Mouse (Mus musculus) frontal cortex, adult (tissue): ENCODE measurements at regions not wholly inside any gene's neighbourhood (a gene's known extent, or its start where the extent isn't known, plus 50 kb on each side); places are given as distances from the start of the nearest gene placed in this dataset.

ENCODE experiments used
- ATAC-seq: cut with Nextera tagmentation; 2 replicates; pipeline ENCODE4 v1.9.2; 2017; ENCODE audit warnings: mild to moderate bottlenecking, moderate library complexity, mixed read lengths; ENCODE audit not compliant: low TSS enrichment

DNA sequence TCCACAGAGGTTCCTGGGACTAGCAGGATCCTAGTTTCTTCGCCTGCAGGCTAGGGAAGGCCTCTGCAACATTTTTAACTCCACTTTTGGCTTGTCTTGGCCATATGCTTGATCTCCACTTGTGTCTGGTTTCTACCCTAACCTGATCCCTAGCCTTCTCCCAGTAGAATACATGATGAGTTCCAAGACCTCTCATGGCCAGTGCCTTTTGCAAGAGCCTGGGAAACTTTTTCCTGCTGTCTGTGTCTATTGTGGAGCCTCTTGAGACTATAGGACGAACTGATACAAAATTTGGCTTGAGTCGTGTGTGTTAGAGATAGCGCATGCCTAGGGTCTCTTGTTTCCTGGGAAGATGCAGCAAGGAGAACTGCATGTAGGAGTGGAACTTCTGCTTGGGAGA is 119.3 kb downstream of the Cartpt start:
- ATAC-seq = no peak

DNA sequence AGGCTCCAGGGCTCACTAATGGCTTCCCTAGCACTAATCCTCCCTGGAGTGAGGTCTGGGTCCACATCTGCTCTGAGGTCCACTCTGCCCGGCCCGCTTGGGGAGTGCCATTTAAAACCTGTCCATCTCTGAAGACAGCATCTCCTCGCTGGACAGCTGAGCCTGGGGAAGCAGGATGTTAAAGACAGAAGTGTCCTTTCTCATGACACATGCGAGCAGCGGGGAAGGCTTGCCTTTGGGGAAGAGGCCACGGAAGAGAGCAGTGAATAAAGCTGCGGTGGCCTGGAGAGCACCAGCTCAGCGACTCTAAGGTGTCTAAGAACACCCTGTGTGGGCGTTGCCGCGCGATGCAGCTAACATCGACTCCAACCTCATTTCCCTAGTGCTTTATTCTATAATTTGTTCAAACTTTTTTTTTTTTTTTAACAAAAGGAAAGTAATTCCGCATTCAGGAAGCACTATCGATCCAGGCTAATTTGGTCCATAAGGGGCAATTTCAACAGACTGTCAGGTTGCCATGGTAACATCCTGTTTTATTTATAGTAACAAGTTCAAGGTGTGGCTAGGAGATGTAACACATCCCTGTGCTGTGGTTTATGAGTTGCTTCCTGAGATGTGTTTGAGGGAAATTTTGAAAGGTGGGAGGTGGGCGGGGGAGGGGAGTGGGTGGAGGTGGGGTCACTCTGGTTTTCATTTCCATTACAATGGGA is 120.0 kb downstream of the Cartpt start:
- no peak for ATAC-seq

DNA sequence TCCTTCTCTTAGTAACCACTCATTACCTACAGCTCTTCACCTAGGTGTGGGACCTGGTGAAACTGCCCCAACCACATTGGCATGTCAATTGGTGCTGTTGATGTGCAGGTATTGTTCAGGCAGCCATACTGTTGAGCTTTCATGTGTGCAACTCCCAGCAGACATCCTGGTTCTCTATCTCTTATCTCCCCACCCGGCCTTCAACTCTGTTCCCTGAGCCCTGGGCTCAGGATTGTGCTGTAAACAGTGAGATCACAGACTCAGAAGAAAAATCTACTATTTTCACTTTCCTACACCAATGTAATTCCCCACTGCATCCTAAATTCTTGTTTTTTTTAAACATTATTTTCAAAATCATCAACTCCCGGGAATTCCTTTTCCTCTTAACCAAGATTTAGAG is 122.1 kb downstream of the Cartpt start:
- ATAC-seq = no peak

DNA sequence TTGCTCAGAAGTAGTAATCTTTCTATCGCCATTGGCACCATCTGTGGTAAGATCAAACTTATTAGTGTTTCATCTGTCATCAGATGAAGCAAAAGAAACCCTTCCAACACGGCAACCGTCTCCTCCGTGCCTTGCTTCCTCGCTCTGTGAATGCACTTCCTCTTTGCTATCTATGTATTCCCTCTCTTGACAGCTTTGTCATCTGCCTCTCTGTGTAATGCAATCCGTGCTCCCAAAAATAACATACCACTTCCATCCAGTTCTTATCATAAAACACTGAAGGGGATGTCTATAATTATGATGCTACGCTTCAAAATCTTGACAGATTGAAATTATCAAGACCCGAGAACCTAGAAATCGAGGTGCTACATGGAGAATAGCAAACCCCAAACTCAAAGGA is 123.2 kb downstream of the Cartpt start:
- no peak for ATAC-seq

DNA sequence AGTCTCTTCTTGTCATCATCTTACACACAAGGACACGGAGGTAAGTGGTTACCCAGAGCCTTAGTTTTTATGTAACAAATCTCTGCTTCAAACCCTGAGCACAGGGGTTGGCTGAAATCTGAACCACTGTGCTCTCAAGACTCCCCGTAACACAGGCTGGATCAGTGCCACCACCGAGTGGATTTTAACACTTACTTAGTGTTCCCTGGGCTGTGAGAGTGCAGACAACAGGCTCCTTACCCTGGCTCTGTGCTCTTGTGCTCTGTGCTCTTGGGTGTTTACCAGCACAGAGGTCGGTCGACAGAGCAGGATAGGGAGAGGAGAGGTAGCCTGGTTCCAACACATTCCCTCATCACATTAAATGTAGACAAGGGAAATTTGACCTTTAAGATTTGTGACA is 134.9 kb downstream of the Cartpt start:
- ATAC-seq = no peak

DNA sequence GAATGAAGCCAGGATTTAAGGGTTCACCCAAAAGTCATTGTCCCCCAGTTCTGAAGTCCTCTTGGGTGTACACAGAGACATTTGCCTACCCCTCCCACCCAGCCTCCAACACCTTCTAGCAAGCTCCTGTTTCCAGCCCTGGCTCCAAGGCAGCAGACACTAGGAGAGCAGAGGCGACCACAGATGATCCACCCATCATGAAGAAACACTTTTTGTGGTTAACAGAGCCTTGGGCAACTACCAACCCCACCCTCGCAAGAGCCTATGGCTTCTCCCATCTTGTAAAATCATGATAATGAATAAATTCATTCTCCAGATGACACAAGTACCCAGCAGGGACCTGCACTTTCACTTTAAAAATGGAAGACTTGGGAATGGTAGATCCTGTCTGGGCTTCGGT is 136.1 kb downstream of the Cartpt start:
- ATAC-seq = no peak

DNA sequence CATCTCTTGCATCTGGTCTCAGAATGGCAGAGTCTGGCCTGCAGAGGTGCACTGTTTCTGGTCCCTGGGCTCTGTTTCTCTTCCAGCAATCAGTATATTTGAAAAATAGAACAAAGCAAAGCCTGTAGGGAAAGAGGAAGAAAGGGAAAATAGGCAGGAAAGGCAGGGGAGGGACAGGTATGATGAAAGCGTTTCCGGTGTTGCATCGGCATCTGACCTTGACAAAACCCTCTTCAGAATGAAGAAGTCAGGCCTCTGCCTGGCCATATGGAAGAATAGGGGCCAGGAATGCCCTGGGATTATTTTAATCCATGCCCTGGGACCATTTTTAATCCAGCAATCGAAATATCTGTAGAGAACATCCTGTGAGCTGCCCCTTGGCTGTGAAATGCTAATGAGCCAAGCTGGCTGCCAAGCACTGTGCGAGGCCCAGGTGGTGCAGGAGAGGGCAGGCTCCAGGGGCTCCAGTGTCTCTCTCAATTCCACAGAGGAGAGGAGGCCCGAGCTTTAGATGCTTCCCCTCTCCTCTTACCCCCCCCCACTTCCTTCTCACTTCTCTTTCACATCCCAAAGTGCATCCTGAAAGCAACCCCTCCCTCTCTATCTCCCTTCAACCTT is 136.7 kb downstream of the Cartpt start:
- ATAC-seq = no peak

DNA sequence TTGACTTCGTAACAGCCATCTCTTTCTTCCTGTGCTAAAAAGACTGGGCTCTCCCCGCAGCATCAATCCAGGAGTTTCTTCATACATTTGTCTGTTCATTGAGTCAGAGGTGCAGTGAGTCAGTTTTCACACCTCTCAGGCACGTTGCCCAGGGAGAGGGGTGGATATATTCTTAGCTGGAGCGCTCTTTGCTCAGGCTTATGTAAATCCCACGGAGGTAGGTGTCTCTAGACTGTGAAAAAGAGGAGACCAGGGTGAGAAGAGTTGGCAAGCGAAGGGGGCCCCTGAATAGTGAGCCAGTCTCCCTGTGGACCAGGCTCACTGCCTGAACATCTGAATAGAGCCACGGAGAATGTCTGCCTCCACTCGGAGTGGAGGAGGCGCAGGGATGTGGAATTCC is 139.0 kb downstream of the Cartpt start:
- ATAC-seq = peak; percentile 95

DNA sequence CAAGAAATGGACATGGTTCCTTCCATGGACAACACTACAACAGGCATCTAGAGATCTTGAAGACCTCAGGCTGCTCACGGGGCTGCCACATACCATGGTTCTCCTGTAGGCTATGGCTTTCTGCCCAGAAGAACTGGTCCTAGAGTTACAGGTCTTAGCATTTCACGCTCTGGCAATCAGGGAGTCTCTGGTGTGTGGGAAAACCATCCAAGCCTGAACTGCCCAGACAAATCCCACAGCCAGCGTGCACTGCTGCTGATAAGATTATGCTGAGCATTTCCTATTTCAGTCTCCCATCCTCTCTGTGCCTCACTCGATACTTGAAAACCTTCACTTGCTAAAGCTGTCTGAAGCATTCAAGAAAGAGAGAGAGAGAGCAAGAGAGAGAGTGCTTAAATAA is 139.5 kb downstream of the Cartpt start:
- peak; percentile 58 for ATAC-seq

DNA sequence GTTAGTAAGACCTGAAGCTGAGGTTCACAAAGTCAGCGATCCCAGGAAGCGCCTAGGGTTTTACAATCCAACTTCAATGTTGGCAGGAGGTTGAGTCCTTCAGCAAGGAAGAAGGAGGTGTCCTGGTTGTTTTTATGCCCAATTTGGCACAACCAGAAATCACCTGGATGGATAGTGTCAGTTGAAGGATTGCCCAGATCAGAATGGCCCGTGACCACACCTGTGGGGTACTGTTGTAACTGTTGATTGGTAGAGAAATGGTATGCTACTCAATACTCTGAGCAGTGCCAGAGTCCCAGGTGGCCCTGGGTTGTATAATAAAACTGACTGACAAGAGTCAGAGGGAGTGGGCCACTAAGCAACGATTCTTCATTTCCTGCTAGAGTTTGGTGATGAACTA is 140.2 kb downstream of the Cartpt start:
- no peak for ATAC-seq

DNA sequence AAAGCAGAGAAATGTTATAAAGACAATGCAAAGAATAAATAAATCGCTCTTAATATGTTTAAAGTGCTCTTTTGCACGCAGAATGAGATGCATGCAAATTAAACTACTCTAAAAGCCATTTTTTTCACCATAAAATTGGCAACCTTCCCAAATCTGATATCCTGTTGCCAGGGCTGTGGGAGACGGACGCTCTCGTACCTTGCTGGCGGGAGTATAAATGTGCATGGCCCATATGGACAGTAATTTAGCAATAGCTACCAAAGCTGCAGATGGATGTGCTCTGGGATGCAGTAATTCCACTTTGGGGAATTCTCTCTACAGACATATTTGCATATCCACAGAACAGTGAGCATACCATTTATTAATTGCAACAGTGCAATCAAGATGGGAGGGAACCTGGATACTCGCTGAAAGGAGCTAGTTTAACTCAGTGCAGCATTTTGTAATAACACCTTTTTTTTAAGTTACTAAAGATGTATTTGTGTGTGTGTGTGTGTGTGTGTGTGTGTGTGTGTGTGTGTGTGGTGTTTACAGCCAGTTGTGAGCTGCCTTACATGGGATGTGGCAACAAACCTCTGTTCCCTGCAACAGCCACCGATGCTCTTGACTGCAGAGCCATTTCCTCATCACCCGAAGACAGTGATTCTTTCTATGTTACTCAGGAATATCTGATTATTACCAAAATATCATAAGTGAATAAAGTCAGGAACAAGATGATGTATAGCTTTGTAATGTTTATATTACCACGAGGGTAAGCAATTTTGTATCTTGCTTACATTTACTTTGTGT is 141.4 kb downstream of the Cartpt start:
- no peak for ATAC-seq

DNA sequence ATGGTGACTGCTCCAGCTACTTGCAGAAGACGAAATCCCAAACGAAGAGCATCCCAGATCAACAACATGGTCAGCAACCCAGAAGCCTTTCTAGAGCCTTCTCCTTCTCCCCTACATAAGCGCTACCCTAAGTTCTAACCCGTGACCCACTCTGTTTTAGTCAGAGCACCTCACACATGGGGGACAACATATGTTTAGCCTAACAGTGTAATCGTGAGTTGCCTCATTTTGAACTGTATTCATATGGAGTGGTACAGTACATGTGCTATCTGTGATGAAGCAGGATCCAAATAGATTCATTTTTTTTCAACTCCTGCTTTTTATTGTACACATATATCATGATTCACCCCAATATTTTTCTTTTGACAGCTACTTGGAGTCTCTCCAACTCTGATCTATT is 146.2 kb downstream of the Cartpt start:
- 0 out of 2 replicates have a peak, but pooled peaks have one; percentile 20 for ATAC-seq

DNA sequence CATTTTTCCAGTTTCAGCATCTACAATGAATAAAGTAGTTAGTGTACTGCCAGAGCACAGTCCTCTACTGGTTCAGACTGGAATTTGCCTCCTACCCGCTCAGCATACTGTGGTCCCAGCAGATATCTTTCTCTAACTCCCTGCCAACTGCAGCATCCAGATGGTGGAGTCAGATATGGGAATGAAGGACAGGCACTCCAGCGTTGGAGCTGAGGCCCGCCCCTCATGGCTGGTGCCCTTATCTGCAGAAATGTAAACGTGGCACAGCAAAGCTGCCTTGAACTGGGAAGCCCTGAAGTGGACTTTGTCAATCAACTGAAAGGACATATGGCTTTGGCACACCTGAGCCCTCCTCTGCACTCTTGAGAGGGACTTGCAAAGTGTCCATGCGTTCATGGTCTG is 146.6 kb downstream of the Cartpt start:
- peak; percentile 52 for ATAC-seq

DNA sequence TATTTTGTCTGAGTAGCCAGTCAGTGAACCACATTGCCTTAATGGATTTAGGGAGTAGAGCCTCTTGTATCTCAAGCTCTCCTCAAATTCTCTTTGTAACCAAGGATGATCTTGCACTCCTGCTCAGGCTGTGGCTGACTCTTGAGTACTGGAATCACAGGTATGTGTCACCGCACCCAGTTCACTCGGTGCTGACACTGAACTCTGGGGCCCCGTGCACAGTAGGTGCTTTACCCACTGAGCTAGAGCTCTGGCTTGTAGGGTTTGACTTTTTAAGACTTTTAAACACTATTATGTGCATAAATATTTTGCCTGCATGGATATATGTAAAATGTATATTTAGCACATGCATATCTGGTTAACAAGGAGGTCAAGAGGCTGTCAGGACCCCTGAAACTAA is 147.4 kb downstream of the Cartpt start:
- no peak for ATAC-seq

DNA sequence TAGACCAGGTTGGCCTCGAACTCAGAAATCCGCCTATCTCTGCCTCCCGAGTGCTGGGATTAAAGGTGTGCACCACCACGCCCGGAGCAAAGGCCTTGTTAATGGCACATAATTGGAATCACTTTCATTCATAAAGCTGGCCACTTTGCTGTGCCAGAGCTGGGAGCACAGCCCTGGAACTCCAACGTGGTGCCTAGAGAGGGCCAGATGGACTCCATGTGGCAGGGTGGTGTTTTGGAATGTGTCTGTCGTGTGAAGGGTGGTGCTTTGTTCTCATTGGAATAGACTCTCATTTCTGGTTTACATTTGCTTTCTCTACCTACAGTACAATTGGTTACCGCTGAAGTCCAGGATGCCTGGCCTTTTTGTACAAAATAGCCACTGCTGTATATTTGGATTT is 150.2 kb downstream of the Cartpt start:
- ATAC-seq = no peak

DNA sequence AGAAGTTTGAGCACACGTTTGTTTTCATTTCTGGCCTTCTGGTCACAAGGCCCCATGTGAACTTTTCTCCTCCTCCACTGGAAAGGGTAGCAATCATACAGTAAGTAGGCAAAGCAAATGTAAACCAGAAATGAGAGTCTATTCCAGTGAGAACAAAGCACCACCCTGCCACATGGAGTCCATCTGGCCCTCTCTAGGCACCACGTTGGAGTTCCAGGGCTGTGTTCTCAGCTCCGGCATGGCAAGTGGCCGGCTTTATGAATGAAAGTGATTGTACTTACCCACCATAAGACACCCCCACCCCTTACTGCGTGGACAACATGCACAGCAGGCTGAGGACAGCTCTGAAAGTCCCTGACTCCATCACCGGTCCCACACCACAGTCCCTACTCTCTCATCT is 151.5 kb downstream of the Cartpt start:
- ATAC-seq = peak; percentile 52; the same call in 1 of the 2 replicates

DNA sequence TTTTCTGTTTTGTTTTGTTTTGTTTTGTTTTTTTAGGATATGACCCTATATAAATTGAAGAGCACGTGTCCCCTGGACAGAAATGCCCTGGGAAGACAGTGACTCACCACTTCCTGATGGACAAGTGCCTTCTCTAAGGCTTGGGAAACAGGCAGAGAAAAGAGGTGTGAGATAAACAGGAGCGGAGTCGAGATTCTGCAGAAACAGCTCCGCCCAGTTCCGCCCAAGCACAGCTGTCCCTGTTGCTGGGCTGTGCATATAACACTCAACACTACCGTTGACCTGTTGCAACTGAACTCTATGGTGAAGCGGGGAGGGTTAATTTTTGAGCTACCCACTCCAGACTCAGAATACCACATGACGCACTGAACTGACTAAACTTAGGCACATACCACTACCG is 152.8 kb downstream of the Cartpt start:
- peak; percentile 57; the same call in 1 of the 2 replicates for ATAC-seq

DNA sequence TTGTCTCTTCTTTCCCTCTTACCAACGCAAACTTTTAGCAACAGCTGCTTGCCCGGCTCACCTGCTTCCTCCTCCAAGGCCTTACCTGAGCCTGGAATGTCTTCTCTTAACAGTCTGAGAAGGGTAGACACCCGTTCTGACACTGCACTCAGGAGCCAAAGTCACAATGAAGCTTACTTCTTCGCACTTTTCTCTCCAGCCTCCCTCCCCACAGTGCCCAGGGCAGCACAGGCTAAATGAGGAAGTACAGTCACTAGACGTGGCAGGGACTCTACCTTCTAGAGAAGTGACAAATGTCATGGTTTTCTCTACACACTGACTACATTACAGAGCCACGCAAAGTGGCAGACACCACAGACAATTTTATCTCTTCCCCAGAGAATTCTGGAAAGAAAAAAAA is 155.4 kb downstream of the Cartpt start:
- no peak for ATAC-seq

DNA sequence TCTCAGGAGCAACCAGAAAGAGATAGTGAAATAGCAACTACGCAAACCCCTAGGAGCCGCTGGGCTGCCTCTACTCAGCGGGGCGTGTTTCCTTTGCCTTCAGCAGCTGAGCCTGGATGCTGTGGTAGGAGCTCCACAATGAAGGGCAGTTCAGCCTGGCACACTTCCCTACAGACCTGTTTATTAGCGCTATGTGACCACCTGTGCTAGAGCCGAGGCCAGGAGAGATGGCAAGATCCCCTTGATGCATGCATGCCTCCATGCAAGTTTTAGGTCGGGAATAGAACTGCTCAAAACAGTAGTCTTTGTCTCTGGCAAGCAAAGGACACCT is 156.1 kb downstream of the Cartpt start:
- no peak for ATAC-seq

DNA sequence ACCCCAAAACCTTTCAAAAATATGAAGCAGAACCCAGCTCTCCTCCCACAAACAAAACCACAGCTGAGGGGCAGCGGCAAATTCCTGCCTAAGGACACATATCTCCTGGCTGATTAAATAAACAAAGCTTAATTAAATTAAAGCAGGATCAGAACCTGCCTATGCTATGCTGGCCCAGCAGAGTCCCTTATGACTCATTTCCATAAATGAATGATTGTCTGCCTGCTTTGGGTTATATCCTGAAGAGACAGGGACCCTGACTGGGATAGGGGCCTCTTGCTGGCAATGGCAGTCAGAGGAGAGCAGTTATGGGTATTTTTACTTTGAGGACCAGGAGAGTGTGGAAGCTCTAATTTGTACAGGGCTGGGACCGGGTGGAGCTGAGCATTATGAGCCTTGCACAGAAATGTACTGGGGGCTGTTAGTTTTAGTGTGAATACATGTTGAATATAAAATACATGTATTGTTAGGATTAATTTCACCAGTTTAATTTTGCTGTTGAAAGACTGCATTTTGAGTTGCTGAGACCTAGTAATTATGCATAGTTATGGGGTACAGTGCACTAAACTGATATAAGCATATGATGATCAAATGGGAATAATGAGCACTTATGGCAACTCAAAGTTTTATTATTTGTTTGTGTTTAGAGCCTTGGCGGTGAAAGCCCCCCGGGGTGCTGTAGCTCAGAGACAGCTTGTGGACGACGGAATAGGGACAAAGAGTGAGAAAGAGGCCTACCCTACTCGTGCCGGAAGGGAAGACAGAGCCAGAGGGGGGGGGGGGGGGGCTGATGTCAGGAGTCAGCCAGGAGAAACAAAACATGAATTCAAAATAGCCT is 156.7 kb downstream of the Cartpt start:
- ATAC-seq = no peak

DNA sequence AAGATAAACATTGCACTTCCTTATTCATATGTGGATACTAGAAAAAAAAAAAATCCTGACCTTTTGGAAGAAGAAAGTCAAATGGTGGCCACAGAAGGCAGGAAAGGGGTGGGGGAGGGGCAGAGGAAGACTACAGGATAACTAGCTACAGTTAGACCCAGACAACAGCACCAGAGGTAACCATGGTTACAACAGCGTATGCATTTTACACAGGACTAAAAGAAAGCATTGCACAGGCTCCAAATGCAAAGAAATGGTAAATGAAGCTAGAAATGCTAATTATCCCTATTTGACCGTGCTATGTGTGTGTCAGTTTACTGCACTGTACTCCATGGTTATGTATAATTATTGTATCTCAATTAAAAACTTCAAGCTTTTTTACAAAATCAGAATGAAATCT is 158.4 kb downstream of the Cartpt start:
- ATAC-seq = no peak

DNA sequence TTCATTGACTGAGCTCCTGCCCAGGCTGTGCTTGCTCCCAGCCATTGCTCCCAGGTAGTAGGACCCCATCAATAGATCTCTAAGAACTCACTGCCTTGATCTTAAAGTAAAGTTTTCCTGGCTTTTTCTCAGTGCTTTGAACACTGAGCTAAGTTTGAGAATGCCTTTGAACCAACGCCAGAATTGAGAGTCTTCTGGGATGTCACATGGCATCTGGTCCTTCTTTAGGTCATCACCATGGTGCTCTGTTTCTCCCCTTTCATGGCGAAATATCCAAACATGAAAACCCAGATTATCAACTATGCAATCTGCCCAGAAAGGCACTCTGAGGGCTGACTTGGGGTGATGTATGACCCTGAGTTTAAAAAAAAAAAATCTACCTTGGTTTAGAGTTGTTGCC is 158.9 kb downstream of the Cartpt start:
- ATAC-seq = no peak
